Mouse (Mus musculus) gastrocnemius, postnatal 4 days (tissue): ENCODE measurements around the gene Mapk13. TPM values are rescaled to one million over a fixed set of nuclear protein-coding genes. Genes with fewer than 3 reads are reported as not detected.
"Not testable (repeated sequence)": the region's sequence is repeated elsewhere in the genome, so short reads cannot be mapped to it uniquely, and the experiment has no call there.

Experiments
- DNase-seq, 2 experiments: peaks; one replicate each; pipeline ENCODE4 v3.0.0; 2021 to 2022; ENCODE audit warnings: low spot score in 2 of 2, mixed read lengths in 2 of 2
- total RNA-seq, 2 experiments: library from RNA; stranded (reverse); gene quantifications; 2 replicates each; pipeline ENCODE4 v1.2.3; 2021

Mapk13 gene
- total RNA-seq, 2 experiments from 2014 or later: 0.78 to 1.6 TPM

DNA sequence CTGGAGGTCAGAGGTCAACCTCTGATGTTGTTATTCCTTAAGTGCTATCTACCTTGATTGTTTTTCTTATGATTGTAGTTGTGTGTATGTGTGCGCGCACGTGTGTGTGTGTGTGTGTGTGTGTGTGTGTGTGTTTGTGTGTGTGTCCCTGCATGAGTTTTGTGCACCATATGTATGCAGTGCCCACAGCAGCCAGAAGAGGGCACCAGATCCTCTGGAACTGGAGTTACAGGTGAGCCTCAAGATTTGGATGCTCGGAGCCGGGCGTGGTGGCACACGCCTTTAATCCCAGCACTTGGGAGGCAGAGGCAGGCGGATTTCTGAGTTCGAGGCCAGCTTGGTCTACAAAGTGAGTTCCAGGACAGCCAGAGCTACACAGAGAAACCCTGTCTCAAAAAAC is 5.2 kb downstream of the Mapk13 start:
- DNase-seq: not testable (repeated sequence)

- no peak for DNase-seq
These were observed 6.1 kb downstream of the Mapk13 start for GRCm38 (mm10) chr17:28775161-28775560.

- no peak for DNase-seq
These were observed 7.7 kb downstream of the Mapk13 start for GRCm38 (mm10) chr17:28776817-28777216.

DNA sequence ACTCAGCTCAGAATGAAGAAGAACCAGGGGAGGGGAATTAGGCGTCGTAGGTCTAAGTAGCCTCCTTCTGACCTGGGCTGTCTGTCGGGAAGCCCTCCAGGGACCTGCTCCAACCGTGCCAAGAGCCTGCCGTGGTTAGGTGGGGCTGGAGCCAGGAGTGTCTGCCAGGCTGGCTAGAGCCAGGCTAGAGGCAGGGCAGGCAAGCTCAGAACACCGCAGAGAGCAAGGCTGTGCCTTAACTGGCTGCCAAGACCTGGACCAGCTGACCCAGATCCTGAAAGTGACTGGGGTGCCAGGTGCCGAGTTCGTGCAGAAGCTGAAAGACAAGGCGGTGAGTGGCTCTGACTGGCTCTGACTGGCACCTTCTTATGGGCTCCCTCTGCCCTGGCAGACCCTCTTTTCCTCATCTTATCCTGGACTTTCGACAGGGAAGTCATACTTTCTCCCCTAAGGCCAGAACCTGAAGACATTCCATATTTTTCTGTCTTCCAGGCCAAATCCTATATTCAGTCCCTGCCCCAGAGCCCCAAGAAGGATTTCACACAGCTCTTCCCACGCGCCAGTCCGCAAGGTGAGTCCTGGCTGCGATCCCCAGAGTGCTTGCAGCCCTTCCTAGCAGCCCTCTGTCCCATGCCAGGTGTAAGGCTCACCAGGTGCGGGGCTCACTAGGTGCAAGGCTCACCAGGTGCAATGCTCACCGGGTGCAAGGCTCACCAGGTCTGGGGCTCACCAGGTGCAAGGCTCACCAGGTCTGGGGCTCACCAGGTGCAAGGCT is 8.3 kb downstream of the Mapk13 start:
- DNase-seq: no peak

GRCm38 (mm10) chr17:28779735-28780134 is 10.6 kb downstream of the Mapk13 start:
- no peak for DNase-seq

DNA sequence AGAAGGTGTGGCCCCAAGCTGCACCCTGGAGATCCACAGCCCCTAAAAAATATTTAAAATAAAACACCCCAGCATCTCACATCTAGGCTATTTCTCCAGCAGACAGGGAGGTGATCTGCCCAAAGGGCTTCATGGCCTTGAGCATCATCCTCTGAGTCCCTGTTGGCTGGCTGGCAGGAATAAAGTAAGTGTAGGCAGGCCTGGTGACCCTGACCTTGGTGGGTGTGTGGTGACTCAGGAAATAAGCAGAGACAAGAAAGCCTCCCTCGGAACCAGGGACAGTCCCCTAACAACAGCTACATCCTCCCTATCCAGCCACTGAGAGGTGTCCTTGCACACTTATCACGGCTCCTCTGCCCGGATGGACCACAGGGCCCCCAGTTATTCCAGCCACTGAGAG is 11.7 kb downstream of the Mapk13 start:
- DNase-seq: no peak

DNA sequence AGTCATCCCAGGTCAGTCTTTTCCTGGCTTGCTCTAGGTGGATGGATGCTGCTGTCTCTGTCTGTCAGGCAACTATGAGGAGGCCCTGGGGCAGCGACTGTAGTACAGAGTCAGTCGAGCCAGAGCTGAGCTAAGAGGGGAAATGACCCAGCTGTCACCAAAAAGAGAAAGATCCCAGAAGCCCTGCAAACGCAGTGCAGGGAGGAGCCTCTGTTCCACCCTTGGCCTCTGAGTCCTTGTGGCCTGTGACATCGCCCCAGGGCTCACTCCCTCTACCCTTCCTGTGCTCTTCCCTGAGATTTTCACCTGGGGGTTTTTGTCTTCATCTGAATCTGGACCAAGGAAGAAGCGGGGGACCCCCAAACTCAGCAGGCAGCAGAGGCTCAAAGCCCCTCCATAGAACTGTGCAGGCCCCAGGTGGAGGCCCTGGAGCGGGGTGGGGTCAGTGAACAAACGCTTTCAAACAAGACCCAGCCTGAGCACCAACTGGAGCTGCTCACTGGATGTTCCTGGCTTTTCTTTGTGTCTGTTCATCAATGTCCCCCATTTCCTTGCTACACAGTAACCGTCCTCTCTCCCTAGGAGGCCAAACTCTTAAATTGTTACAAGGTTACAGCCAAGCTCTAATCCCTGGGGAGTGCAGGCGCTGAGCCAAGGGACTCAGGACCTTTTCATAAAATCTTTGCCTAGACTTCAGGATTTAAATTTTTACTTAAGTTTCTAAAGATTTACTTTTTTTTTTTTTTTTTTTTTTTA is 12.4 kb downstream of the Mapk13 start:
- DNase-seq: no peak

DNA sequence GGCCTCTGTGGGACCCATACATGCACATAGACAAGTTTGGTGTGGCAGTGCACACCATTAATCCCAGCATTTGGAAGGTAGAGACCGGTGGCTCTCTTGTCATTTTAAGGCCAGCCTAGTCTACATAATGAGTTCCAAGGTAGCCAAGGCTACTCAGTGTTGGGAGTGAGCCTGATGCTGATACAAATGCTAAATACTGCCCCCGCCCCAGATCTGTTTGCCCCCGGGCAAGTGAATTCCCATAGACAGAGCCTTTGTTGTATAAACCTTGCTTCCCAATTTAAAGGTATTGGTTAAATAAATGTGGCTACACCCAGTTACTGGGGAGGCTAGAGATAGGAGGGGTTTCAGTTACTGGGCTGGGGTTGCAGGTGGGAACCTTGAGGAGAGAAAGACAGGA is 15.9 kb downstream of the Mapk13 start:
- no peak for DNase-seq

DNA sequence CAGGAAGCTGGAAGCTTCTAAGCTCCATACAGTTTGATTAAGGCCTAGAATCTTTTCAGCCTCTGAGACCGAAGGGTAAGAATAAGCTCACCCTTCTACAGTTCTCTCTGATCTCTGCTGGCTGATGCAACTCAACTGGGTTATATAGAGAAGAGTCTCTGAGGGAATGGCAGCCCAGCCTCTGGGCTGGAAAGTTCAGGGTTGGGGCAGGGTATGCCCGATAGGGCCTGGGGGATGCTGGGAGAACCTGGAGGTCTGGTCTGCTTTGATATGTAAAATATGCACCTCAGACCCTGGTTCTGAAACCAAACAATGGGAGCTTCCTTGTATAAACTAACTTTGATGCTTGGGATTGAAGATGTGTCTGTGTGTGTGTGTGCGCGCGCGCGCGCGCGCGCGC is 18.4 kb downstream of the Mapk13 start:
- DNase-seq: no peak

DNA sequence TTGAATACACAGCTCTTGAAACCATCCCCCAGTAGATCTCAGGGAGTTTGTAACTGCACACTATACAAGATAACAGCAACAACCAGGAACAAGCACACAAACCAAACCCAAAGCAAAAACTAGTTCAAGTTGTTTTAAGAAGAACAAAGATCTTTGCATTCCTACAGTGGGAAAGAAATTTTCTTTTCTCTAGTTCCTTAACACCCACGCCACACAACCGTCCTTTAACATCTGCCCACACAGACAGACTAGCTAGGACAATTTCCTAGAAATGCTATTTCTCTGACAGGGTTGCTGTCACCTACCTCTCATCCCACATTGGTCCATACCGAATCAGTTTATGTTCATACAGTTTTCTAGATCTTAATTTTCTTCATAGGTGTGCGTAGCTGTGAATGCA is 27.9 kb downstream of the Mapk13 start:
- DNase-seq: no peak

DNA sequence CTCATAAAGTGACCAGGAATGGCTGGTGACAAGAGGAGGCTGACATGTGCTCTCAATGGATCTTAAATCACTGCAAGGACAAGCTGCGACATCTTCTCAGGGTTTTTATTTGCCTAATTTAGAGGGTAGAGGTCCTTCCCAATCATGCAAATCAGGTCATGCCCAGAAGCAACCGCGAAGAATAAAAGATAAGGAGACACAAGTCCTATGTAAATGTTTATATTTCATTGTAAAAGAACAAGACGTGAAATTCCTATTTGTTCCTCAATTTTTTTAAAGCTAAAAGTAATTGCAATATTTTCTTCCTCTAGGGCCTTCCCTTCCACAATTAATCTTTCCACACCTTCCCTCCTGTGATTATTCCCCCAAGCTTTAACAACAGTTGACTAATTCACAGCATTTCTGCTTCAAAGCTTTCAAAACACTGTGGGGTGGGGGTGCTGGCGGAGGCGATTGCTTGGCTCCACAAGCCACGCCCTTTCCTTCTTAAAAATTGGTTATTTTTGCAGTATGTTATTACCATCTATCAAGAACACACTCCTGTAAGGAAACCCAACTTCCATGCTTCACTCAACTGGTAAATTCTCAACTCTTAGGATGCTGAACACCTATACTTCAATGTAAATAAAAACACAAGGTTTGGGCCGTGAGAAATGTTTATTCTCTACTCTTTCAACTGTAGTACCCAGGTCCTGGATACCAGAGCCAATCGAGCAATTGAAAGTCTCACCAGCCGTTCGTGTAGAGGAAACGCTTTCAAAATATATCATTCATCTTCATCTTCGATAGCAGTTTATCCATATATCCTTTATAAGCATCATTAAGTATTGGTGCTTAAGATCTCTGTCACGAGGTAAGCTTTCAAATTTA is 30.4 kb downstream of the Mapk13 start:
- DNase-seq: no peak

- DNase-seq: no peak
These were observed 31.2 kb downstream of the Mapk13 start for GRCm38 (mm10) chr17:28800281-28800670.

DNA sequence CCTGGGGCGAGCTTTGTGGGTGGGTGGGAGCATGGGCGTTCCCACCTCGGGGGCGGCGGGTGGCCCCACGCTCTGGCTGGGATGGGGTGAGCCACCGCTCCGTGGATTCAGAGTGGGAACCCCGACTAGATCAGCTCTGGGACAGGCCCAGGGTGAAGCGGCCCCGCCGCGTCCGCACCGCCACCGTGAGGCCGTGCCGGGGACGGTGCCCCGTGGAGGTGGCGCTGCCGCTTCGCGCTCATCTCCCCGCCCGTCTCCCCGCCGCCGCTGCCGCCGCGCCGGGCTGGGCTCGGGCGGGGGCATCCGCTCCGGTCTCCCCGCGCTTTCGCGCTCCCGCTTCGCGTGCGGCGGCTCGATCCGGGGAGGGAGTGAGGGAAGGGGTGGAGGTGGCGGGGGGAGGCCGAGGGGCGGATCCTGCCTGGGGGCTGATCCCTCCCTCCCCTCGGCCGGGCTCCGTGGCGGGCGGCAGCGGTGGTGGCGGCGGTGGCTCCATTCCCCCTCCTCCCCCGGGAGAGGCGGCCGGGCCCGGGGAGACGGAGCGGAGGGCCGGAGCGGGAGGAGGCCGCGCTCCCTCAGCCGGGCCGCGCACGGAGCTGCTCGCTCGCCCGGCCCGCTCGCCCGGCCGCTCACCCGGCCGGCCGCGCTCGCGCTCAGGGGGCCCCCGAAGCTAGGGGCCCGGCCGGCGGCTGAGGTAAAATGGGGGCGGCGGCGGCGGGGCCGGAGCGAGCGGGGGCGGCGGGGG is 31.7 kb downstream of the Mapk13 start, which contains the start of gene Brpf3:
Brpf3 (plus strand) TSS at position 420 of the 742 bp plus-strand sequence.
- DNase-seq: peak; percentile 73 to 84

DNA sequence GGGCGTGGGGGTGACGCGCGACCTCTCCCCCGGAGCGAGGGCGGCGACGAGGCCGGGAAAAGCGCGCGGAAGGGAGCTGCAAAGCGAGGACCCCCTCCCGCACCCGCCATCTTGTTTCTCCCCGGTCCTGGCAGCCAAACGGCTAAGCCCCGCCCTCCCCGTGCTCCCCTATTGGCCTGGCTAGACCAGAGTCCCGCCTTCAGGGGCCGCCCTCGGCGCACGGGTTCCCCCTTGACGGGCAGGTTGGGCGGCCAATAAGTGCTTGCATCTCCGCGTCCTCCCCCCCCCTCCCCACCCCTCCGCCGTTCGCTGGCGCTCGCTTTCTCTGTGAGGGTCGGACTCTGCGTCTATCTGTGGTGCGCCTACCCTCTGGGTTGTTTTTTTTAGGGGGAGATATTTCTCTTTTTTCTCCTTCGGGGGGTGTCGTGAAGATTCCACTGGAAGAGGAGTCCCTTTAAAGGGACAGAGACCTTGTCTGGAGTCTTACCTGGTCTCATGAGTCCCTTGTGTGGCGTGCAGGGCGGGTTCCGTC is 32.4 kb downstream of the Mapk13 start:
- DNase-seq: peak; percentile 99 to 100

- peak in 1 of 2 experiments; percentile 36 for DNase-seq
These were observed 32.9 kb downstream of the Mapk13 start for GRCm38 (mm10) chr17:28802006-28802481.

GRCm38 (mm10) chr17:28803316-28803715 is 34.2 kb downstream of the Mapk13 start:
- DNase-seq: no peak

DNA sequence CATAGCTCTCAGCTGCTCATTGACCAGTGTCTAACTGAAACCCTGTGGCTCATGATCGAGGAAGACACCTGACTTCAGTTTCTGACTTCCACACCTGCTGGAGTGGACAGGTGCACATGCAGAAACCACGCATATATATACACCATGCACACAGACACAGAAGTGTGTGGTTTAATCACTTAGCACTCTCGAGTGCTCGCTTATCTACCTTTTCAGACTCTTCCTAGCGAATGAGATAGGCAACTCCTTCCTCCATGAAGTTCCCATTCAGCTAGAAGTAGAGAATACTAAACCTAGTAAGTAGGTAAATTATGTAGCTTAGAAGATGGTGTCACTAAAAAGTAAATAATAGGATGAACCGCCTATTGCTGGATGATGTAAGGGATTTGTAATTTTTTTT is 35.9 kb downstream of the Mapk13 start:
- DNase-seq: no peak

DNA sequence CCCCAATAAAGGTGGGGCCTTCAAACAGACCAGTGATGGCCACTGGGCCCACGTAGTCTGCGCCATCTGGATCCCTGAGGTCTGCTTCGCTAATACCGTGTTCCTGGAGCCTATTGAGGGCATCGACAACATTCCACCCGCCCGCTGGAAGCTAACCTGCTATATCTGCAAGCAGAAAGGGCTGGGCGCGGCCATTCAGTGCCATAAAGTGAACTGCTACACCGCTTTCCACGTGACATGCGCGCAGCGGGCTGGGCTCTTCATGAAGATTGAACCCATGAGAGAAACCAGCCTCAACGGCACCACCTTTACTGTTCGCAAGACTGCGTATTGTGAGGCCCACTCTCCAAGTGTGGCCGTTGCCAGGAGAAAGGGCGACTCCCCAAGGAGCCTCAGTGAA is 37.7 kb downstream of the Mapk13 start:
- no peak for DNase-seq

DNA sequence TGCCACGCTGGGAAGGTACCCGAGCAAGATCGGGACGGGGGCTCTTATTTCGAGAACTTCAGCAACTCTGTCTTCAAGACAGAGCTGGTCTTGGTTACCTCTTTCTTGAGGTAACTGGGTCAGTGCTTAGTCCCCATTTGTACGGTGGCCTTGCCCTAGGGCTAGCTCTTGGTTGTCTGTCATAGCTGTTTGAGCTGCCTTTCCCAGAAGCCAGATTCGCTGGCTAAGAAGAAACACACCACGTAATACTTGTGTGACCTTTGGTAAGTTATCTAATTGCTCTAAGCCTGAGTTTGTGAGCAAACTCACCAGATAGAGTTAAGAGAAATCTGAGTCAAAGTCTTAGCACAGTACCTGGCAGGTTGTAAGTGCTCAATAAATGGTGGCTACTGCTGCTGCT is 39.6 kb downstream of the Mapk13 start:
- no peak for DNase-seq

DNA sequence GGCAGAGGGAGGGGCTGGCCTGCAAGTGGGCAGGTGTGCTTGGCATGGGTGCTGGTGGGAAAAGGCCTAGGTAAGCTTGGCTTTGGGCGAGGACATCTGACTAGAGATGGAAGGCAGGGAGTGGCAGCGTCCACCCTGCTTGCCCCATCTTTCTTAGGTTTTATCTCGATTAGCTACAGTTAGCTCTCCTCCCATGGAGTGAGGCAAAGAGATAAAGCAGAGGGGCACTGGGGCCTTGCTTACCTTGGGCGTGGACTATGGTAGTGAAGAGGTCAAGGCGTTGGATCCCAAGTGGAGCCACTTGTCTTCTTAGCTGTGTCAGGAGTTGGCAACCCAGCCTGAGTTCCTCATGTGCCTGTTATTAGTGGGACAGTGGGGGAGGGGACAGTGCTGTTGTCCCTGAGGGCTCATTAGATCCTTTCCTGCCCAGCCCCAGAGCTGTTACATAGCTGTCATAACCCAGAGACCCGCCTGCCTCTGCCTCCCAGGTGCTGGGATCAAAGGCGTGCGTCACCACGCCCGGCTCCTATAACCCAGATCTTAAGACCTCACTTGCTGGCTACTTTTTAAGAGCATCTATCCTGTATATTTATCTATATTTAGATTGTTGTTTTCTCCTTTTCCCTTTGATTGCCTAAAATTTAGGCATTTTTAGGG is 40.2 kb downstream of the Mapk13 start:
- no peak for DNase-seq
